Mouse (Mus musculus) gonadal fat pad, adult 2 months (tissue): Measurements from ENCODE around the gene Tmem253. TPM values are rescaled to one million over a fixed set of nuclear protein-coding genes. Genes with fewer than 3 reads are reported as not detected.
"Not testable (repeated sequence)": the region's sequence is repeated elsewhere in the genome, so short reads cannot be mapped to it uniquely, and the experiment has no call there.

ENCODE experiments used
- DNase-seq: peaks from one replicate; pipeline ENCODE4 v3.0.0-alpha.2; 2012; ENCODE audit warnings: low read depth
- polyA plus RNA-seq: library from polyadenylated mRNA; depleted of rRNA; stranded (reverse); fragments of >200 nt; gene quantifications from 2 replicates; pipeline ENCODE4 v1.2.3, GENCODE M21; 2012; rRNA removed

Tmem253 gene
- polyA plus RNA-seq, 1 experiment, result 0.51 TPM

GRCm38 (mm10) chr14:52021568-52022212, 6.2 kb downstream of the Tmem253 start:
- no peak for DNase-seq

GRCm38 (mm10) chr14:52022244-52022708, 6.8 kb downstream of the Tmem253 start:
- DNase-seq, result no peak

GRCm38 (mm10) chr14:52022709-52023459, 7.4 kb downstream of the Tmem253 start:
- DNase-seq, result no peak

GRCm38 (mm10) chr14:52024133-52024532, 8.7 kb downstream of the Tmem253 start:
- DNase-seq, result no peak

GRCm38 (mm10) chr14:52026342-52026741, 10.9 kb downstream of the Tmem253 start:
- DNase-seq, result no peak

- DNase-seq, result no peak
These were observed 20.5 kb downstream of the Tmem253 start for GRCm38 (mm10) chr14:52035926-52036325.

- no peak for DNase-seq
These were observed 23.9 kb downstream of the Tmem253 start for GRCm38 (mm10) chr14:52039332-52039731.

- not testable (repeated sequence) for DNase-seq
These were observed 26.9 kb downstream of the Tmem253 start, which contains the start of gene Olfr221 for GRCm38 (mm10) chr14:52042359-52042758. TSS of gene Olfr221 (minus strand) at chr14:52042459.

GRCm38 (mm10) chr14:52043446-52043845, 28.0 kb downstream of the Tmem253 start:
- DNase-seq, result no peak

GRCm38 (mm10) chr14:52044901-52045678, 29.6 kb downstream of the Tmem253 start:
- DNase-seq, result no peak

- no peak for DNase-seq
These were observed 30.6 kb downstream of the Tmem253 start for GRCm38 (mm10) chr14:52045966-52046565.

- not testable (repeated sequence) for DNase-seq
These were observed 37.3 kb downstream of the Tmem253 start for GRCm38 (mm10) chr14:52052720-52053119.

GRCm38 (mm10) chr14:52059982-52060381, 44.5 kb downstream of the Tmem253 start:
- no peak for DNase-seq

GRCm38 (mm10) chr14:52060800-52061199, 45.3 kb downstream of the Tmem253 start:
- no peak for DNase-seq

GRCm38 (mm10) chr14:52061798-52062197, 46.3 kb downstream of the Tmem253 start:
- no peak for DNase-seq

- DNase-seq, result no peak
These were observed 50.7 kb downstream of the Tmem253 start for GRCm38 (mm10) chr14:52066135-52066534.

Other genes with a start within 250 kb of the Tmem253 start
- gene Ang4, start 242.1 kb upstream of the Tmem253 start, polyA plus RNA-seq, result not detected in 2 replicates
- not detected in 2 replicates for gene AY358078, start 215.6 kb upstream of the Tmem253 start, polyA plus RNA-seq
- 0.34 TPM in 1 of 2 replicates, not detected in the other for gene Ear6, start 162.0 kb upstream of the Tmem253 start, polyA plus RNA-seq
- gene Mettl17, start 130.8 kb upstream of the Tmem253 start, polyA plus RNA-seq, result 30.5 and 32.8 TPM in 2 replicates
- 0.51 and 0.77 TPM in 2 replicates for gene Slc39a2, start 122.8 kb upstream of the Tmem253 start, polyA plus RNA-seq
- gene Ndrg2, start 101.5 kb upstream of the Tmem253 start, polyA plus RNA-seq, result 178 and 261 TPM in 2 replicates
- gene Tppp2, start 97.2 kb upstream of the Tmem253 start, polyA plus RNA-seq, result 1.6 and 2.3 TPM in 2 replicates
- 210 and 501 TPM in 2 replicates for gene Rnase13, start 92.9 kb upstream of the Tmem253 start, polyA plus RNA-seq
- 103 and 141 TPM in 2 replicates for gene Arhgef40, start 30.9 kb upstream of the Tmem253 start, polyA plus RNA-seq
- 65.7 and 74.2 TPM in 2 replicates for gene Zfp219, start 5.1 kb downstream of the Tmem253 start, polyA plus RNA-seq
- not detected in 2 replicates for gene Olfr221, start 26.8 kb downstream of the Tmem253 start, polyA plus RNA-seq
- 62.5 and 71.6 TPM in 2 replicates for gene Hnrnpc, start 88.4 kb downstream of the Tmem253 start, polyA plus RNA-seq
- 4.0 and 4.4 TPM in 2 replicates for gene Rpgrip1, start 95.0 kb downstream of the Tmem253 start, polyA plus RNA-seq
- 9.6 and 13.1 TPM in 2 replicates for gene Supt16, start 181.8 kb downstream of the Tmem253 start, polyA plus RNA-seq
- 30.1 and 35.2 TPM in 2 replicates for gene Chd8, start 242.1 kb downstream of the Tmem253 start, polyA plus RNA-seq